Mouse (Mus musculus) olfactory bulb, adult 2 months (tissue): ENCODE data around the gene Fez2.

Source experiments
- CTCF ChIP-seq: fragments of 200-500 bp; IDR thresholded peaks from 2 replicates; pipeline ENCODE4 v1.5.1; 2012; ENCODE audit warnings: low read depth, mild to moderate bottlenecking, low read length, moderate library complexity; ENCODE audit not compliant: insufficient read depth
- POLR2A ChIP-seq: fragments of 200-500 bp; IDR thresholded peaks from 2 replicates; pipeline ENCODE4 v1.6.1; 2012; ENCODE audit warnings: mild to moderate bottlenecking, low read depth, low read length, moderate library complexity; ENCODE audit not compliant: insufficient read depth

DNA sequence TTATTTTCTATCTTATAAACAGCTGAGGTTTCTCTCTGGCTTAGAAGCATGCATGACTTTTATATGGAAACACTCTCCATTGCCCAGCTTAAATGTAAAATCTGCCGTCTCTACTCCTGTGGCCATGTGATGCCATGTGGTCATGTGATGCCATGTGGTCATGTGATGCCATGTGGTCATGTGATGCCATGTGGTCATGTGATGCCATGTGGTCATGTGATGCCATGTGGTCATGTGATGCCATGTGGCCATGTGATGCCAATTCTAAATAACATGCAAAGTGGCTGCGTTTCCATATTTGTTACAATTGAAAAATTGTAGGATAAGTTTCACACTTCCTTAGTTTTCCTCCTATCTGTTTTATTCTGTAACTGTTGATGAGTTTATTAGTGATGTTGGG is 22.8 kb upstream of the Fez2 start:
- TF ChIP-seq POLR2A, result no peak
- TF ChIP-seq CTCF, result no peak
